Mouse (Mus musculus): ENCODE results near the gene Ankrd55. TPM values are rescaled to one million over a fixed set of nuclear protein-coding genes. Genes with fewer than 3 reads are reported as not detected.

The Ankrd55 gene
- 13.5 TPM for polyA plus RNA-seq (2017; shearing (Covaris generic))

DNA sequence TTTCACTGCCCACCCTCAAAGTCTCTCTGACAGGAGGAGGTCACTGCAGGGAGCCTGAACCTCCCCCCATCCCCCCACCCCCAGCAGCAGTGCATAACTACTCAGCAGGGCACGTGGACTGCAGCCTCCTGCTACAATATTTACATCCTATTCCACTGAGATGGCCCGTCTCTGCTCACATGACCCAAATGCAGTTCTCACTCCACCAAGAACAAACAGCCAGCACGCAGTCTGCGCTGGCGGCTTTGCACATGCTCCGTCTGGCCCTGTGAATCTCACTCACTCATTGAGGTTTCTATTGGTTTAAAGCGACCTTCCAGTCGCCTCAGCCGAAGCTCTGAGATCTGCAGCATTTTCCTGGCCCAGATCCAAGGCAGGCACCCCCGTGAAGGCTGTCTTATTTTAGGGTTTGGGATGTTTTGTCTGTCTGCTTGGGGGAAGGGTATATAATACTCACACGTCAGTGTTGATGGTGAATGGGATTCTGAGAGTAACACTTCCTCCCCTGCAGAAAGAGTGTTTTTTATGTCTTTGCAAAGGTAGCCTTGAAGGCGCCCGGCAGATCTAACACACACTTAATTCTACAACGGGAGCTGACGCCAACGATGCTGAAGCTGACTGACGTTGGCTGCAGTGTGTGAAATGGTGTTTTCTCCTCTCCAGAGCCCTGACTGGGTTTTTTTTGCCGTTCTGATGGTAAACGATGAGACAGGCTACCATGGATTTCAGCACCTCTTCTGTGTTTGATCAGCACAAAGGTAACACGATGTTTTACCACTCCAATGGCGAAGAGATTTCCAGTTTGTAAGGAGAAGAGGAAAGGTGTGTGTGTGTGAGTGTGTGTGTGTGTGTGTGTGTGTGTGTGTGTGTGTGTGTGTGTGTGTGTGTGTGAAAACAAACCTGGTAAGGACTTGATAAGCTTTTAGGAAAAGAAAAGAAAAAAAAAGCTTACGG lies at the start of gene Ankrd55:
Ankrd55 (plus strand) TSS at position 227 of the 954 bp plus-strand sequence.

Other genes starting within 250 kb of the Ankrd55 start
- 233 TPM for gene Il6st, start 175.6 kb downstream of the Ankrd55 start, polyA plus RNA-seq (2017; shearing (Covaris generic))